Mouse (Mus musculus) neural tube, embryonic 11.5 days (tissue): Measurements from ENCODE around the gene Ccdc153. TPM values are rescaled to one million over a fixed set of nuclear protein-coding genes. Genes with fewer than 3 reads are reported as not detected.

ENCODE experiments used
- ATAC-seq: fragments of 200-750 bp; cut with Nextera tagmentation; 2 replicates; pipeline ENCODE4 v1.8.0; 2017; ENCODE audit warnings: moderate number of reproducible peaks, mild to moderate bottlenecking, moderate TSS enrichment, moderate library complexity; ENCODE audit not compliant: insufficient read depth, low FRiP score, low TSS enrichment
- DNase-seq: peaks from one replicate; pipeline ENCODE4 v3.0.0-alpha.2; 2015; ENCODE audit warnings: low spot score
- H3K27ac ChIP-seq: fragments of 300-500 bp; sonication (generic); 2 replicates; pipeline ENCODE4 v1.5.1; 2014; ENCODE audit warnings: low read depth, mild to moderate bottlenecking, low read length
- H3K27me3 ChIP-seq: fragments of 300-500 bp; sonication (generic); 2 replicates; pipeline ENCODE4 v1.6.1; 2014; ENCODE audit warnings: mild to moderate bottlenecking, low read length, mixed read lengths; ENCODE audit not compliant: control insufficient read depth, insufficient read depth
- H3K36me3 ChIP-seq: fragments of 300-500 bp; sonication (generic); 2 replicates; pipeline ENCODE4 v1.6.1; 2014; ENCODE audit warnings: mild to moderate bottlenecking, low read length, moderate library complexity, mixed read lengths; ENCODE audit not compliant: control insufficient read depth, insufficient read depth
- H3K4me1 ChIP-seq: fragments of 300-500 bp; sonication (generic); 2 replicates; pipeline ENCODE4 v1.6.1; 2014; ENCODE audit warnings: low read length, mixed read lengths; ENCODE audit not compliant: control insufficient read depth, insufficient read depth
- H3K4me2 ChIP-seq: fragments of 300-500 bp; sonication (generic); 2 replicates; pipeline ENCODE4 v1.6.1; 2014; ENCODE audit warnings: low read depth, mild to moderate bottlenecking, moderate library complexity
- H3K4me3 ChIP-seq: fragments of 300-500 bp; sonication (generic); 2 replicates; pipeline ENCODE4 v1.5.1; 2014; ENCODE audit warnings: low read depth, low read length
- H3K9ac ChIP-seq: fragments of 300-500 bp; sonication (generic); 2 replicates; pipeline ENCODE4 v1.6.1; 2014; ENCODE audit warnings: mild to moderate bottlenecking, low read length
- H3K9me3 ChIP-seq: fragments of 300-500 bp; sonication (generic); 2 replicates; pipeline ENCODE4 v1.6.1; 2016; ENCODE audit warnings: low read length; ENCODE audit not compliant: control insufficient read depth
- WGBS: fragments of 180-500 bp; shearing (Covaris S2); extraction: QIAGEN DNeasy Blood & Tissue Kit; methylation state at CpG from one replicate; pipeline ENCODE4 v1.1.7; 2014; 5-methylcytosine and 5-hydroxymethylcytosine counted together
- polyA plus RNA-seq: library from polyadenylated mRNA; unstranded; fragments of >200 nt; fragmentation: Nextera tagmentation; extraction: Ambion mirVana; gene quantifications from 2 replicates; pipeline ENCODE4 v1.2.1, GENCODE M21; 2014

Gene Ccdc153
- polyA plus RNA-seq, 1 experiment from 2014 or later = not detected

- H3K9me3 ChIP-seq = no peaks in the 10 kb centered on the region
These were observed 5.7 kb upstream of the Ccdc153 start for GRCm38 (mm10) chr9:44234479-44235427.

GRCm38 (mm10) chr9:44236601-44237000 is 3.9 kb upstream of the Ccdc153 start:
- Histone ChIP-seq H3K27me3 (no peaks in the 10 kb centered on the region), H3K4me1 (peaks cover 12% of the 10 kb centered on the region), H3K9me3 (no peaks in the 10 kb centered on the region), H3K4me3 (no peak overlapping the region), H3K36me3 (no peaks in the 10 kb centered on the region), H3K27ac (no peak overlapping the region), H3K4me2 (no peak overlapping the region), H3K9ac (no peak overlapping the region)
- ATAC-seq (no peak), DNase-seq (no peak)
- WGBS = 57% methylated on average over 4 of the region's 4 CpGs

More at GRCm38 (mm10) chr9:44234479-44235427, 5.7 kb upstream of the Ccdc153 start:
- H3K4me1 ChIP-seq = peaks cover 12% of the 10 kb centered on the region
- H3K4me2 ChIP-seq = peak overlapping the region; percentile 25
- no peaks in the 10 kb centered on the region for H3K36me3 ChIP-seq
- no peak overlapping the region for H3K4me3 ChIP-seq
- DNase-seq (no peak), ATAC-seq (peak; percentile 25; the same call in 1 of the 2 replicates)
- peak overlapping the region; percentile 11; the same call in 1 of the 2 replicates for H3K9ac ChIP-seq
- no peaks in the 10 kb centered on the region for H3K27me3 ChIP-seq
- H3K27ac ChIP-seq = no peak overlapping the region
- WGBS = 25% methylated on average over 19 of the region's 19 CpGs

- H3K36me3 ChIP-seq = no peaks in the 10 kb centered on the region
- DNase-seq (no peak), ATAC-seq (no peak)
- H3K4me1 ChIP-seq = peaks cover 6% of the 10 kb centered on the region
- H3K9me3 ChIP-seq = no peaks in the 10 kb centered on the region
- no peak overlapping the region for H3K4me3 ChIP-seq
- no peak overlapping the region for H3K27ac ChIP-seq
- no peaks in the 10 kb centered on the region for H3K27me3 ChIP-seq
- WGBS = 84% methylated on average over 4 of the region's 4 CpGs
- no peak overlapping the region for H3K9ac ChIP-seq
- no peak overlapping the region for H3K4me2 ChIP-seq
These were observed 3.3 kb upstream of the Ccdc153 start for GRCm38 (mm10) chr9:44237128-44237527.

- no peak overlapping the region for H3K27ac ChIP-seq
- no peak overlapping the region for H3K4me3 ChIP-seq
- H3K36me3 ChIP-seq = no peaks in the 10 kb centered on the region
- H3K9ac ChIP-seq = no peak overlapping the region
- no peaks in the 10 kb centered on the region for H3K27me3 ChIP-seq
- no peak overlapping the region for H3K4me2 ChIP-seq
- ATAC-seq = no peak
- no peak for DNase-seq
- WGBS = 80% methylated on average over 17 of the region's 17 CpGs
- no peaks in the 10 kb centered on the region for H3K4me1 ChIP-seq
- H3K9me3 ChIP-seq = no peaks in the 10 kb centered on the region
These were observed 1.8 kb upstream of the Ccdc153 start for GRCm38 (mm10) chr9:44238501-44239190.

- Histone ChIP-seq H3K4me1 (no peaks in the 10 kb centered on the region), H3K9ac (no peak overlapping the region), H3K4me3 (no peak overlapping the region), H3K27ac (no peak overlapping the region), H3K9me3 (no peaks in the 10 kb centered on the region), H3K4me2 (no peak overlapping the region), H3K36me3 (no peaks in the 10 kb centered on the region), H3K27me3 (no peaks in the 10 kb centered on the region)
- 13% methylated on average over 5 of the region's 5 CpGs for WGBS
- DNase-seq (peak; percentile 36), ATAC-seq (no peak)
These were observed 1.0 kb upstream of the Ccdc153 start for GRCm38 (mm10) chr9:44239447-44239846.

DNA sequence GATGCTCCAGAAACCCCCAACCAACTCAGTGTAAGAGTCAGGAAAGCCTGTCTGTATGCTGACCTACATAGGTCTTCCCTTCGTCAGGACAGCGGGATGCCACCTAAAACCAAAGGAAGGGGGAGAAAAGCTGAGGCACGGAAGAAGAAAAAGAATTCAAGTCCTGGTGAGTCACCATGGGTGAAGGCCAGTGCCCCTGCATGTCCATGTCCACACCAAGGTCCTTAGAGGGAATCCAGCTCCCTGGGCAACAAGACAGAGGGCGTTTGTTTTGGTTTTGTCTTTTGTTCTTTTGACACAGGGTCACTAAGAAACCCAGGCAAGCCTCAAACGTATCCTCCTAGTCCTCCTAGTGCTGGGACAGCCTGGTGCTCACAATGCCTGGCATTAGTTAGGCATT is 435 bp downstream of the Ccdc153 start:
- H3K4me1 ChIP-seq = no peaks in the 10 kb centered on the region
- H3K27ac ChIP-seq = no peak overlapping the region
- no peak overlapping the region for H3K4me3 ChIP-seq
- no peak overlapping the region for H3K4me2 ChIP-seq
- no peak for DNase-seq
- H3K9me3 ChIP-seq = no peaks in the 10 kb centered on the region
- ATAC-seq = no peak
- no peaks in the 10 kb centered on the region for H3K36me3 ChIP-seq
- WGBS = 53% methylated on average over 5 of the region's 5 CpGs
- no peak overlapping the region for H3K9ac ChIP-seq
- no peaks in the 10 kb centered on the region for H3K27me3 ChIP-seq

DNA sequence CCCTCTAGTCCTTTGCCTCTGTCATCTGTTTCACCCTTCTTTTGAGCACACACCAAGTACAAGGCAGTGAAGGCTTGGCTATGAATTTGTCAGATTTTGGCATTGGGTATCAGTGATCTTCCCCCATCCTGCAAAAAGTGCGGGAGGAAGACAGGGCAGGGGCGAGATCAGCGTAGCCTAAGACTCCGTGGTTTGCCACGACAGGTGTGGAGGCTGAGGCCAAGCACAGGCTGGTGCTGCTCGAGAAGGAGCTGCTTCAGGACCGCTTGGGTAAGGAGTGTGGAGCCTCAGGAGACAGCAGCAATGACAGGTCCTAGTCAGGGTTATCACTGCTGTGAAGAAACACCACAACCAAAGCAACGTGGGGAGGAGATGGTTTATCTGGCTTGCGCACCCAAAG is 942 bp downstream of the Ccdc153 start:
- DNase-seq (no peak), ATAC-seq (no peak)
- no peaks in the 10 kb centered on the region for H3K36me3 ChIP-seq
- no peak overlapping the region for H3K4me2 ChIP-seq
- H3K4me1 ChIP-seq = no peaks in the 10 kb centered on the region
- H3K27me3 ChIP-seq = no peaks in the 10 kb centered on the region
- no peak overlapping the region for H3K27ac ChIP-seq
- 80% methylated on average over 9 of the region's 9 CpGs for WGBS
- no peak overlapping the region for H3K4me3 ChIP-seq
- H3K9ac ChIP-seq = no peak overlapping the region
- H3K9me3 ChIP-seq = no peaks in the 10 kb centered on the region

DNA sequence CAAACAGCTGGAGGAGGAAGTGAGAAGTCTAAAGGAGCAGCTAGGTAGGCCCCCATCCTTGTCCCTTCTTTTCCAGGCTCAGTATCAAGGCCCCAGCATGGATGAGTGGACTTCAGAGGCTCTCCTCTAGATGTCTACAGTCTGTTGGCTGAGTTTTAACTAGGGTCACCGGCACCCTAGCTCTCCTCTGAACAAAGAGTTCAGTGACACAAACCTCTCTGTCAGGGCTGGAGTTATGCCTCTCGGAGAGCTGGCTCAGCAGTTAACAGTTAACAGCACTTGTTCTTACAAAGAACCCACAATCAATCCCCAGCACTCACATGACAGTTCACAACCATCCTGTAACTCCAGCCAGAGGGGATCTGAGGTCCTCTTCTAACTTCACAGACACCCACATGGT is 3.1 kb downstream of the Ccdc153 start:
- Histone ChIP-seq H3K4me3 (no peak overlapping the region), H3K4me1 (no peaks in the 10 kb centered on the region), H3K4me2 (no peak overlapping the region), H3K9ac (no peak overlapping the region), H3K36me3 (no peaks in the 10 kb centered on the region), H3K9me3 (no peaks in the 10 kb centered on the region), H3K27me3 (no peaks in the 10 kb centered on the region), H3K27ac (no peak overlapping the region)
- no peak for DNase-seq
- no peak for ATAC-seq
- 45% methylated on average over 2 of the region's 2 CpGs for WGBS
